Mouse (Mus musculus) erythroblast, embryonic 14.5 days (primary cell): Measurements from ENCODE around the gene Otop1.

ENCODE experiments used
- GATA1 ChIP-seq: IDR thresholded peaks from 2 replicates; pipeline ENCODE4 v1.6.1; 2012; ENCODE audit warnings: low read length, inconsistent platforms, mixed read lengths
- TAL1 ChIP-seq: IDR thresholded peaks from 3 replicates; pipeline ENCODE4 v1.6.1; 2012; ENCODE audit warnings: low read length, inconsistent platforms, mixed read lengths

- TF ChIP-seq GATA1 (no peak), TAL1 (no peak)
Measured at GRCm38 (mm10) chr5:38260107-38260682, 15.6 kb upstream of the Otop1 start, which contains the start of gene Tmem128.
